Mouse (Mus musculus): ENCODE results near the gene Dnajc12. TPM values are rescaled to one million over a fixed set of nuclear protein-coding genes. Genes with fewer than 3 reads are reported as not detected.

The Dnajc12 gene
- polyA plus RNA-seq, 1 experiment = 32.1 TPM

DNA sequence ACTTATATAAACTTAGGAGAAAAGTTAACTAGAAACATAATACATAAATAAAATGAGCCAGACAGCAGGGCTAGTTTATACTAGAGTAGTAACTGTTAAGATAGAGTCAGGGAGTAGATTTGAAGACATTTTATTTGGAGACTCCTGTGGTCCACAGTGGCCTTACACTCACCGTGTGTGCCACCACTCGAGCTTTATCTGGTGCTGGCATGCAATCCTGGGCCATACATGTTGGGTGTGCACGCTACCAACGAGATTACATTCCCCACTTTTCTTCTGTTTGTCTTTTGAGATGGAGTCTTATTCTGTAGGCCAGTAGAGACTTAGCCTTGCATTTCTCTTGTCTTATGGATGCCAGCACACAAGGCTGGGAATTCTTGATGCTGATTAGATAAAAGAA, 71.7 kb downstream of the Dnajc12 start:
- 89% methylated on average over 4 of the region's 4 CpGs for WGBS

GRCm38 (mm10) chr10:63455110-63455878, 73.1 kb downstream of the Dnajc12 start:
- WGBS = 26% methylated on average over 8 of the region's 8 CpGs
- Histone ChIP-seq H3K4me1 (ENCODE audit: control insufficient read depth, insufficient read depth, low read length) (no peaks in the 10 kb centered on the region), H3K4me3 (replicated peaks; ENCODE audit: insufficient read depth, low read depth, low read length) (no peak overlapping the region), H3K27ac (ENCODE audit: insufficient read depth, low read length) (no peak overlapping the region), H3K27me3 (ENCODE audit: control insufficient read depth, insufficient read depth, low read length) (no peaks in the 10 kb centered on the region)
- no peak for TF ChIP-seq CTCF (IDR thresholded peaks at IDR 0.05; ENCODE audit: borderline replicate concordance, insufficient read depth, low read depth, low read length)
- no peak for TF ChIP-seq POLR2A (IDR thresholded peaks at IDR 0.05; ENCODE audit: borderline replicate concordance, insufficient read depth, low read length)
- DNase-seq = no peak

More for the DNA sequence above, 71.7 kb downstream of the Dnajc12 start:
- Histone ChIP-seq H3K27me3 (ENCODE audit: control insufficient read depth, insufficient read depth, low read length) (no peaks in the 10 kb centered on the region), H3K4me1 (ENCODE audit: control insufficient read depth, insufficient read depth, low read length) (no peaks in the 10 kb centered on the region), H3K27ac (ENCODE audit: insufficient read depth, low read length) (no peak overlapping the region), H3K4me3 (replicated peaks; ENCODE audit: insufficient read depth, low read depth, low read length) (no peak overlapping the region)
- TF ChIP-seq CTCF (IDR thresholded peaks at IDR 0.05; ENCODE audit: borderline replicate concordance, insufficient read depth, low read depth, low read length) = no peak
- no peak for TF ChIP-seq POLR2A (IDR thresholded peaks at IDR 0.05; ENCODE audit: borderline replicate concordance, insufficient read depth, low read length)
- no peak for DNase-seq

DNA sequence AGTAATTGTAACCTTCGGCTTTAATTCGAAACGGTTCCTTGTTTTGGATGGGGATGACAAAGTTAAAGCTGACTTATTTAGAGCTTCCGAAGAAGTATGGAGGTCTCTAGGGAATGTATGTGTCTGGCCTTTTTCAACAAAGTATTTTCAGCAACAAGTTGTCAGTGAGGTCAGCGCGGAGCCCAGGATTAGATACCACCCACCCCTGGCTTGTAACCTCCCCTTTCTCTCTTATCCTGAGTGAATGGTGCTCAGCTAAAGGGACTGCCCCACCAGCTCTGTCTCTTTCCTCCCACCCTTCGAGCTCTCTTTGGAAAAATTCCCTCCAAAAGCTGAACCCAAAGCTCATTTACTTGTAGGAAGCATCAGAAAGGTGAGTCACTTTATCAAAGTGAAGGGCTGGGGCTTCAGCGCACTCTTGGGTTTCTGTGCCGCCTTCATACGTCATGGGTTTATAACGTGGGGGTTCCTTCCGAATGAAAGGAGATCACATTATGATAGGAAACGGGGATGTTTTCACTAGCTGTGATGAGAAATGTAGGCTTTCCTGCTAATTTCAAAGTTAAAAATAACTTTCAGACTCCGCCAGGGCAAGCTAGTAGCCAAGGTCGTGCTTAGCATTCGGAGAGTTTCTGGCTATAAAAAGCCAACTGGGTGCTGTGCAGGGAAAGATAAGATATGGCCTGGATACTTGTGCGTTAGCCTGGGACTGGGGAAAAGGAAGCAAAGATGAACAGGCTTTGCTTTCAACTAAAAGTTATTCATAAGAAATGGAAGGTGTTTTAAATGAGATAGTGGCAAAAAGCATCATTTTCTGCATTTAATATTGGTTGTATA, 75.3 kb downstream of the Dnajc12 start:
- WGBS = 85% methylated on average over 17 of the region's 17 CpGs
- Histone ChIP-seq H3K4me1 (ENCODE audit: control insufficient read depth, insufficient read depth, low read length) (no peaks in the 10 kb centered on the region), H3K27me3 (ENCODE audit: control insufficient read depth, insufficient read depth, low read length) (no peaks in the 10 kb centered on the region), H3K4me3 (replicated peaks; ENCODE audit: insufficient read depth, low read depth, low read length) (no peak overlapping the region), H3K27ac (ENCODE audit: insufficient read depth, low read length) (no peak overlapping the region)
- DNase-seq = no peak
- TF ChIP-seq CTCF (IDR thresholded peaks at IDR 0.05; ENCODE audit: borderline replicate concordance, insufficient read depth, low read depth, low read length) = no peak
- no peak for TF ChIP-seq POLR2A (IDR thresholded peaks at IDR 0.05; ENCODE audit: borderline replicate concordance, insufficient read depth, low read length)

Other genes starting within 250 kb of the Dnajc12 start
- 1.4 and 1.9 TPM in 2 replicates for gene Mypn, start 178.5 kb upstream of the Dnajc12 start, polyA plus RNA-seq (2012; rRNA removed)
- gene Herc4, start 138.6 kb upstream of the Dnajc12 start, polyA plus RNA-seq (2012; rRNA removed) = 25.5 and 28.2 TPM in 2 replicates
- gene Sirt1, start 739 bp upstream of the Dnajc12 start, polyA plus RNA-seq (2012; rRNA removed) = 15.3 and 17.2 TPM in 2 replicates
- gene Gm7075, start 39.3 kb downstream of the Dnajc12 start, polyA plus RNA-seq (2012; rRNA removed) = not detected in 2 replicates
- gene Ctnna3, start 47.7 kb downstream of the Dnajc12 start, polyA plus RNA-seq (2012; rRNA removed) = 3.0 and 3.7 TPM in 2 replicates